Mouse (Mus musculus) adrenal gland, adult 8-10 months (tissue): Measurements from ENCODE around the gene Hccs. TPM values are rescaled to one million over a fixed set of nuclear protein-coding genes. Genes with fewer than 3 reads are reported as not detected.
"Not testable (repeated sequence)": the region's sequence is repeated elsewhere in the genome, so short reads cannot be mapped to it uniquely, and the experiment has no call there.

Source experiments
- DNase-seq: peaks from one replicate; pipeline ENCODE4 v3.0.0; 2022
- total RNA-seq, 4 experiments: library from RNA; stranded (reverse); gene quantifications; 2 replicates each; pipeline ENCODE4 v1.2.4; 2022

Gene Hccs
- total RNA-seq: 10 to 100 TPM; 15.6 to 20.4 (median 19.7) TPM

- peak; percentile 90 for DNase-seq
Measured at GRCm38 (mm10) chrX:169319945-169320667, at the start of gene Hccs. Gene Hccs, minus strand, starts transcription at chrX:169320372.

GRCm38 (mm10) chrX:169357146-169357772 is 37.1 kb upstream of the Hccs start:
- no peak for DNase-seq

DNA sequence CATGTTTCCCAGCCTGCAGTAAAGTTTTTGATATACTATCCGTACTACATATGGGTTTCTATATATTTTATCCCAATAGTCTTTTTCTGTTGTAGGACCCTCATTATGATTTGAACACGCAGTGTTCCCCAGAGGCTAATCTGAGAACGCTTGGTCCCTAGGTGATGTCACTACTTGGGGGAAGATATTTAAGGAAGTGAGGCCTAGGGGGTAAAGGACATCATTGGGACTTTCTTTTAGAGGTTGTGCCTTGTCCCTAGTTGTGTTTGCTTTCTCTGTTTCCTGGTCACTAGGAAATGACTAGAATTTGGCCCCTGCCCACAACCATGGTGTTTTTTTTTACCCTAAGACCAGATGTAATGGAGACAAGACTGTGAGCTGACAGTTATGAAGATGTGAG is 18.0 kb upstream of the Hccs start:
- no peak for DNase-seq

DNA sequence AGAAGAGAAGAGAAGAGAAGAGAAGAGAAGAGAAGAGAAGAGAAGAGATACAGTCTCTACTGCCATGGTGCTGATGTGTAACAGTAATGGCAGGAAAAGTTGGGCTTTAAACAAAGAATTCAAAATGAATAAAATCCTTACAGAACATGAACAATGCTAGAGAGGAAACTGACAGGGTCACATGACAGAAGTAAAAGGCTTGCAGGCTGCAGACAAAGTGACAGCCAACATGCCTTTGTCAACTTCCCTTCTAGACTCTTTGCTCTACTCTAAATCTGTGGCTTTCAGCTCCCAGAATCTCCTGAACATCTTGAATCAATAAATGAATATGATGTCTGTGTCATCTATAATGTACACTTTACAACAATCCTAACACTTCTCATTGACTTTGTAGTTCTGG is 17.4 kb upstream of the Hccs start:
- no peak for DNase-seq

DNA sequence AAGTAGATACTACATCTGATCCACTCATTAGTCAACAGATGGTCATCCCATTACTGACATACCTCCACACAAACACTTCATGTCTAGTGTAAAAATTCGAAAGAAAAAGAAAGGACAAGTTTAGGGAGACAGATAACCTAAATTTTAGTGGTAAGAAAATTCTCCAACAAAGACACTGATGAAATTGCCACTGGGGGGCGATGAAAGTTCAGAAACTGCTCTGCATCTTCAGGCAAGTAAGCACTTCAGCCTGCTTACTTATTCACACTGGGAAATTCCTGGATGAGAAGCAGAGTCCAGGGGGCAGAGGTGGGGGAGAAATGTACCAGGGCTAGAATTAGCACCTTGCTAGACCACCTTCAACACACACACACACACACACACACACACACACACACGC is 12.1 kb upstream of the Hccs start:
- DNase-seq: no peak

- DNase-seq: no peak
Measured at GRCm38 (mm10) chrX:169325929-169326595, 5.9 kb upstream of the Hccs start.

DNA sequence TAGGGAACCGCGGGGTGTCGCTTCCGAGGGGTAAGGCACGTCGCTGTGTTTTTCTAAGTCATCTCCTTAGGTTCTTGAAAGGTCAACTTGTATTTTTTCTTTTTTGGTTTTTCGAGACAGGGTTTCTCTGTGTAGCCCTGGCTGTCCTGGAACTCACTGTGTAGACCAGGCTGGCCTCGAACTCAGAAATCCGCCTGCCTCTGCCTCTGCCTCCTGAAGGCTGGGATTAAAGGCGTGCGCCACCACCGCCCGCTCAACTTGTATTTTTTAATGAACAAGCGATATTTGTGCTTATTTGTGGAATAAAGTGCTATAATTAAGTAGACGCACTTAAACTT is 465 bp upstream of the Hccs start:
- not testable (repeated sequence) for DNase-seq

- DNase-seq: no peak
Measured at GRCm38 (mm10) chrX:169319066-169319760, 959 bp downstream of the Hccs start.

- DNase-seq: no peak
Measured at GRCm38 (mm10) chrX:169308559-169308958, 11.6 kb downstream of the Hccs start.

DNA sequence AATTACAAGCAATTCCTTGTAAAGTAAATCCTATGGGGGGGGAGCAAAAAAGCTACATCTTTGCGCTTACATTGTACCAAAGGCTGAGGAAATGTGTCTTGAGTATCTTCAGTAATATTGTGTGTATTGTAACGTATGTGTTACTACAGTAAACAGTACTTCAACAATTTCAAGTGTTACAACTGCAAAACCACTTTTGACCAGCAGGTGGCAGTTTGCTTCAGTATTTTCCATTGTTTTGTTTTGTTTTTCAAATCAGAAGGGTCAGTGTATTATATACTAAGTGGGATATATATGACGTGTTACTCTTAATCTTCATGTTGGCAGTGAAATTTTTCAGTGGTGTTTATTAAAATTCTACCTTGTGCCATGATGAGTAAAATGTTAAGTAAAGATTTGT is 16.2 kb downstream of the Hccs start:
- no peak for DNase-seq

DNA sequence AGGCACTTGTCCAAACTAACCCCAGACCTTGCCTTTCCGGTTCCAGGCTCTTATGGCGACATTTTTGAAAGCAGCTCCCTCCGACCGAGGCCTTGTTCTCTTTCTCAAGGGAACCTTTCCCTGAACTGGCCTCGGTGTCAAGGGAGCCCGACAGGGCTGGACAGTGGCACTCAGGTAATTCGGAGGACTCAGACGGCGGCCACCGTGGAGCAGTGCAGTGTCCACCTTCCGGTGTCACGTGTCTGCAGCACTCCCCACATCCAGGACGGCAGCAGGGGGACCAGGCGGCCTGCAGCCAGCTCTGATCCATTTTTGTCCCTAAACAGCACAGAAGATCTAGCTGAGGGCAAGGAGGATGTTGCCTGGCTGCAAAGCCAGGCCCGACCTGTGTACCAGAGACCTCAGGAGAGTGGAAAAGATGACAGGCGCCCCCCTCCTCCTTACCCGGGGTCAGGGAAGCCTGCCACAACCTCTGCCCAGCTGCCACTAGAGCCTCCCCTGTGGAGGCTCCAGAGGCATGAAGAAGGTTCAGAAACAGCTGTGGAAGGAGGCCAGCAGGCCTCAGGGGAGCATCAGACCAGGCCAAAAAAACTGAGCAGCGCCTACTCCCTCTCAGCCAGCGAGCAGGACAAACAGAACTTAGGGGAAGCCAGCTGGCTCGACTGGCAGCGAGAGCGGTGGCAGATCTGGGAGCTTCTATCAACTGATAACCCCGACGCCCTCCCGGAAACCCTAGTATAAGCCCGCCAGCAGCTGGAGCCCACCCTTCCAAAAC is 17.7 kb downstream of the Hccs start:
- DNase-seq: peak; percentile 14

- DNase-seq: no peak
Measured at GRCm38 (mm10) chrX:169299579-169299978, 20.6 kb downstream of the Hccs start.

GRCm38 (mm10) chrX:169263433-169264172 is 56.6 kb downstream of the Hccs start:
- no peak for DNase-seq

GRCm38 (mm10) chrX:169262212-169262611 is 58.0 kb downstream of the Hccs start:
- no peak for DNase-seq

- no peak for DNase-seq
Measured at GRCm38 (mm10) chrX:169261034-169261433, 59.1 kb downstream of the Hccs start.

DNA sequence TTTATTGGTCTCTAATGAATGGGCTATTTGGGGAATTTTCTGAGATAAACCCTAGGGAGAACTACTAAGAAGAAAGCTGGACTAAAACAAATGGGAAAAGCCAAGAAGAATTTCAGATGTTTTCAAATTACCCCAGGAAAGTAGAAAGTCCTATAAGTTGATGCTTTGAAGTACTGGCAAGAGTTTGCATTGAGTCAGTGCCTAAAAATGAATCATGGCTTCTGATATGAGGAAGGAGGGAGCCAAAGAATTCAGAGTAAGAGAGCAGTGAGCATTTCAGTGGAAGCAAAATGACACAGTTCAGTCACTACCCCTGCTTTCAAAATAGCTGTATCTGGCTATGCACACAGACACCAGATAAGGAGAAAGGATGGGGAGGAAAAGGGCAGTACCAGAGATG is 63.4 kb downstream of the Hccs start:
- no peak for DNase-seq

GRCm38 (mm10) chrX:169255915-169256314 is 64.3 kb downstream of the Hccs start:
- no peak for DNase-seq

- no peak for DNase-seq
Measured at GRCm38 (mm10) chrX:169222357-169223062, 97.7 kb downstream of the Hccs start.

DNA sequence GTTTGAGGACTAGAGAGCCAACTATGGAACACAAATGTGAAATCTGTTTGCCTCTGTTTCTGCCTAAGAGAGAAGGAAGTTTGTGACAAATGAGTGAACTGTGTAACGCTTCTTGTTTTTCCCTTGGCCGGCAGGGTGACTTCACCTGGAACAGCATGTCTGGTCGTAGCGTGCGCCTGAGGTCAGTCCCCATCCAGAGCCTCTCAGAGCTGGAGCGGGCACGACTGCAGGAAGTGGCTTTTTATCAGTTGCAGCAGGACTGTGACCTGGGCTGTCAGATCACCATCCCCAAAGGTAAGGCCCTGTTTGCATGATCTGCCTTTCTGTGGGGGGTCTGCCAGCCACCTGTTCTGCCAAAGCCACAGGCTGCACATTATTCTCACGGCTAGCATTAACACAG is 100.1 kb downstream of the Hccs start:
- DNase-seq: no peak

- DNase-seq: no peak
Measured at GRCm38 (mm10) chrX:169210019-169210418, 110.2 kb downstream of the Hccs start.
